Mouse (Mus musculus) ES-E14 (cell line): ENCODE results near the gene Nr1h3. TPM values are rescaled to one million over a fixed set of nuclear protein-coding genes. Genes with fewer than 3 reads are reported as not detected.

Source experiments
- DNase-seq: peaks from one replicate; pipeline ENCODE4 v3.0.0-alpha.2; 2013; ENCODE audit warnings: low read depth, low spot score
- H3K27ac ChIP-seq: 2 replicates; pipeline ENCODE4 v1.5.1; 2012; ENCODE audit warnings: low read depth, mild to moderate bottlenecking, low read length, moderate library complexity, mixed read lengths; ENCODE audit not compliant: poor library complexity, insufficient read depth, severe bottlenecking
- H3K36me3 ChIP-seq: 2 replicates; pipeline ENCODE4 v1.6.1; 2012; ENCODE audit warnings: mild to moderate bottlenecking, low read length, moderate library complexity, mixed read lengths; ENCODE audit not compliant: control insufficient read depth, poor library complexity, insufficient read depth, severe bottlenecking
- H3K4me1 ChIP-seq, 2 experiments: fragments of 150-350 bp in 1 of 2; sonication (generic) in 1 of 2; 2 replicates each; pipeline ENCODE4 v1.6.1; 2012; ENCODE audit warnings: low read length in 2 of 2, mild to moderate bottlenecking in 1 of 2, mixed read lengths in 1 of 2; ENCODE audit not compliant: control insufficient read depth in 2 of 2, insufficient read depth in 2 of 2, poor library complexity in 1 of 2
- H3K4me3 ChIP-seq, 2 experiments: fragments of 150-350 bp in 1 of 2; sonication (generic) in 1 of 2; 2 replicates each; pipeline ENCODE4 v1.5.1; 2012; ENCODE audit warnings: low read length in 2 of 2, low read depth in 1 of 2, mild to moderate bottlenecking in 1 of 2, mixed read lengths in 1 of 2; ENCODE audit not compliant: insufficient read depth in 1 of 2, poor library complexity in 1 of 2, severe bottlenecking in 1 of 2
- H3K9ac ChIP-seq: 2 replicates; pipeline ENCODE4 v1.6.1; 2012; ENCODE audit warnings: low read depth, mild to moderate bottlenecking, low read length, mixed read lengths; ENCODE audit not compliant: poor library complexity, insufficient read depth, severe bottlenecking
- H3K9me3 ChIP-seq: fragments of 150-350 bp; sonication (generic); 2 replicates; pipeline ENCODE4 v1.6.1; 2012; ENCODE audit warnings: low read depth, mild to moderate bottlenecking, low read length; ENCODE audit not compliant: control insufficient read depth, insufficient read depth
- CHD2 ChIP-seq: IDR thresholded peaks from 2 replicates; pipeline ENCODE4 v1.6.1; 2014; ENCODE audit warnings: mild to moderate bottlenecking, low read depth, low read length, inconsistent platforms
- HCFC1 ChIP-seq: IDR thresholded peaks from 2 replicates; pipeline ENCODE4 v1.6.1; 2012; ENCODE audit warnings: low read length, inconsistent platforms, borderline replicate concordance; ENCODE audit not compliant: insufficient read depth
- MAFK ChIP-seq: IDR thresholded peaks from 2 replicates; pipeline ENCODE4 v1.6.1; 2014; ENCODE audit warnings: mild to moderate bottlenecking, low read depth, low read length, inconsistent platforms; ENCODE audit not compliant: insufficient read depth
- ZC3H11A ChIP-seq: IDR thresholded peaks from 2 replicates; pipeline ENCODE4 v1.6.1; 2012; ENCODE audit warnings: low read depth, mild to moderate bottlenecking, inconsistent platforms, low read length, borderline replicate concordance
- ZNF384 ChIP-seq: IDR thresholded peaks from 2 replicates; pipeline ENCODE4 v1.6.1; 2012; ENCODE audit warnings: low read depth, low read length, inconsistent platforms
- in situ Hi-C, 2 experiments: fragments of 600-800 bp; cut with MboI; formaldehyde crosslinking; loops; one replicate each; pipeline ENCODE4 v1.15.1; 2025; ENCODE audit warnings: low sequenced_read_pairs in 2 of 2, inconsistent platforms in 1 of 2; ENCODE audit not compliant: unreplicated experiment in 2 of 2
- total RNA-seq: library from RNA; depleted of rRNA; stranded (reverse); fragments of 300-350 nt; gene quantifications from 2 replicates; pipeline ENCODE4 v1.2.3, GENCODE M21; 2012

The Nr1h3 gene
- total RNA-seq, 1 experiment, result 1.4 TPM

GRCm38 (mm10) chr2:91167629-91168028 lies 35.0 kb downstream of the Nr1h3 start:
- no peaks in the 10 kb centered on the region for H3K9me3 ChIP-seq
- H3K9ac ChIP-seq, result no peak overlapping the region
- DNase-seq, result no peak
- no peak overlapping the region for H3K4me3 ChIP-seq
- in situ Hi-C loops, result no loop called here
- H3K36me3 ChIP-seq, result no peaks in the 10 kb centered on the region
- no peaks in the 10 kb centered on the region for H3K4me1 ChIP-seq
- H3K27ac ChIP-seq, result no peak overlapping the region
- TF ChIP-seq HCFC1 (no peak), ZC3H11A (no peak), CHD2 (no peak), ZNF384 (no peak)

- Histone ChIP-seq H3K9me3 (no peaks in the 10 kb centered on the region), H3K36me3 (no peaks in the 10 kb centered on the region), H3K27ac (no peak overlapping the region), H3K4me1 (no peaks in the 10 kb centered on the region), H3K4me3 (no peak overlapping the region), H3K9ac (no peak overlapping the region)
- in situ Hi-C loops, result no loop called here
- TF ChIP-seq HCFC1 (no peak), CHD2 (no peak), MAFK (no peak)
- no peak for DNase-seq
These were observed 37.6 kb downstream of the Nr1h3 start for GRCm38 (mm10) chr2:91164991-91165390.

- no peak for DNase-seq
- Histone ChIP-seq H3K9me3 (no peaks in the 10 kb centered on the region), H3K4me3 (no peak overlapping the region), H3K9ac (no peak overlapping the region), H3K4me1 (no peaks in the 10 kb centered on the region), H3K27ac (no peak overlapping the region), H3K36me3 (no peaks in the 10 kb centered on the region)
- no peak for TF ChIP-seq ZNF384
- no peak for TF ChIP-seq HCFC1
- no peak for TF ChIP-seq ZC3H11A
- no peak for TF ChIP-seq CHD2
- TF ChIP-seq MAFK, result no peak
- in situ Hi-C loops, result no loop called here
These were observed 39.1 kb downstream of the Nr1h3 start for GRCm38 (mm10) chr2:91163532-91163931.

GRCm38 (mm10) chr2:91162952-91163351 lies 39.7 kb downstream of the Nr1h3 start:
- DNase-seq, result no peak
- H3K9me3 ChIP-seq, result no peaks in the 10 kb centered on the region
- no peaks in the 10 kb centered on the region for H3K4me1 ChIP-seq
- TF ChIP-seq ZNF384 (no peak), HCFC1 (no peak), CHD2 (no peak), ZC3H11A (no peak), MAFK (no peak)
- in situ Hi-C loops, result no loop called here
- H3K4me3 ChIP-seq, result no peak overlapping the region
- H3K27ac ChIP-seq, result no peak overlapping the region
- H3K36me3 ChIP-seq, result no peaks in the 10 kb centered on the region
- no peak overlapping the region for H3K9ac ChIP-seq

- H3K9ac ChIP-seq, result no peak overlapping the region
- no peaks in the 10 kb centered on the region for H3K36me3 ChIP-seq
- no peak overlapping the region for H3K27ac ChIP-seq
- H3K4me1 ChIP-seq, result no peaks in the 10 kb centered on the region
- no peaks in the 10 kb centered on the region for H3K9me3 ChIP-seq
- TF ChIP-seq ZC3H11A, result no peak
- no peak for TF ChIP-seq ZNF384
- no peak for TF ChIP-seq CHD2
- TF ChIP-seq MAFK, result no peak
- TF ChIP-seq HCFC1, result no peak
- no peak for DNase-seq
- no peak overlapping the region for H3K4me3 ChIP-seq
- in situ Hi-C loops, result no loop called here
These were observed 42.0 kb downstream of the Nr1h3 start for GRCm38 (mm10) chr2:91160591-91160990.
